Mouse (Mus musculus): ENCODE results near the gene Gm3187.
"Not testable (repeated sequence)": the region's sequence is repeated elsewhere in the genome, so short reads cannot be mapped to it uniquely, and the experiment has no call there.

Gene Gm3187

DNA sequence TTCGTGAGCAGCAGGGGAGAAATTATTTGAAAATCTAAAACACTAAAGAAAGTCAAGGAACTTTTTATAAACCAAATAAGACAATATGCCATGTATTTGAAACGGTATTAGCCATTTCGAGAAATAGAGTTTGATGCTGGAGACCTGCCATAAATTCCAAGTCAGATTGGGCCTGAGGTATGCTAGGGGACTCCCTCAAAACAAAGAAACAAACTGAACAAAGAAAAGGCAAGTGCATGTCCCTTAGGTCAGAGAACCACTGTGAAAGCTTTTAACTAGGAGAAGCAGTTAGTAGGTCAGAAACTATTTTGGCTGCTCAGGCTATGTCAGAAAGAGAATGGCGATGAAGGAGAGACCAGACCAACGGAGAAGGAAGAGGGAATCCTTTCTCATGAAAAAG, at the start of gene Gm3187:
TSS of gene Gm3187 (plus strand) at position 301 of the 400 bp plus-strand sequence.
- not testable (repeated sequence) for DNase-seq (ENCODE audit: low read depth)

DNA sequence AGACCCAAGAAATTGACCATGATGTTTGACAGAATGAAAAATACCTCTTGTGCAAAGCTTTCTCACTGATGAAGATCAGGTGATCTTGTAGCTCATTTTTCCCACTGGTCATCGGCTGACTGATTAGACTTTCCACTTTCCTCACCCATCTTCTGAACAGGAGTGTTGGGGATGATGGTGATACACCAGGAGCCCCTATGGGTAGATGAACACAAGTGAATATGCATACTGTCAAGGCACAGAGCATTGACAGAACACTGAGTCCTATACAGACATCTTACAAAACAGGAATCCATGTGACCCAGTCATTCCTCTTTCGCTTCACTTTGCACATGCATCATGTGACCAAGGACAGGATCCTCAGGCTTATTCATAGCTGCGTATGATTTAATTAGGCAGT, 28.6 kb upstream of the Gm3187 start, which contains the start of gene Gm3194:
TSS of gene Gm3194 (minus strand) at position 101 of the 400 bp plus-strand sequence.
- not testable (repeated sequence) for DNase-seq (ENCODE audit: low read depth)

DNA sequence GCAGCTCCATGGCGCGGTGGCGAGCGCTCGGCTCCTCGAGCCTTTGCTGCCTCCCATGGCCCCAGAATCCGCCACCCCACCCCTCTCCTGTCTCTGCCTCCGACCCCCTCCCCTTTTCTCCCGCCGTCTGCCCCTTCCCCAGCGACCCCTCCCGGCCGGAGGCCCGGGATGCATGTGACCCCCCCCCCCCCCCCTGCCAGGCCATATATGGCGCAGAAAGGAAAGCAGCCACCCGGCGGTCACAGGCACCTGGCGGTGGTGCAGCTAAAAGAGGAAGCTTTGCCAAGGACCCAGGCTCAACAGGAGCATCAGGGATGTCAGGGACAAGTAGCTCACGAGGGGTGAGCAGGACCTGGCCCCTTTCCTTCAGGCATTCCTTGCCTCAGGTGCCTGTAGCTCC, 23.5 kb upstream of the Gm3187 start:
- not testable (repeated sequence) for DNase-seq (ENCODE audit: low read depth)

DNA sequence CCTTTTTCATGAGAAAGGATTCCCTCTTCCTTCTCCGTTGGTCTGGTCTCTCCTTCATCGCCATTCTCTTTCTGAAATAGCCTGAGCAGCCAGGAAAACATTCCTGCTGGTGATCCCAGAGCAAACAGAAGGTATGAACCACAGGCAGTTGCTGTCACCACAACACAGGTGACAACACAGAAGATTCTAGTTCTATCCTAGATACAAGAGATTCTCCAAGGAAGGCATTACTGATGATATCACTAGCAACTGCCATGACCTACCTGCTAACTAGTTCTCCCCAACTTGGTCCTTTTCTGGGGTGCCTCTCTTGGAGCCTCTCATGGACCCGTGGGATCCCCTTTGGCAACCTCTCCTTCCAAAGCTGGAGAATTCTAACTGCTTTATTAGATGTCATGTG, 6.3 kb upstream of the Gm3187 start, which contains the start of gene Gm8246:
TSS of gene Gm8246 (minus strand) at position 101 of the 400 bp plus-strand sequence.
- not testable (repeated sequence) for DNase-seq (ENCODE audit: low read depth)

DNA sequence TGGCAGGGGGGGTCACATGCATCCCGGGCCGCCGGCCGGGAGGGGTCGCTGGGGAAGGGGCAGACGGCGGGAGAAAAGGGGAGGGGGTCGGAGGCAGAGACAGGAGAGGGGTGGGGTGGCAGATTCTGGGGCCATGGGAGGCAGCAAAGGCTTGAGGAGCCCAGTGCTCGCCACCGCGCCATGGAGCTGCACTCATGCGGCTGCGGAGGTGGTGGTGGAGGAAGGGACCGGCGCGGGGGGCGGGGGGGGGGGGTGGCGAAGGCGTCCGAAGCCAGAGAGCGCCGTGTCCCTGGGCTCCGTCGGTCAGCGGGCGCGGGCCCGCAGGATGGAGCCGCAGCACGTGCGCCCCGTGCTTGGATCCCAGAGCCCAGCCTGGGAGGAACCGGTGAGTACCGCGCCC, 17.4 kb downstream of the Gm3187 start, which contains the start of gene Gm3488:
TSS of gene Gm3488 (plus strand) at position 301 of the 400 bp plus-strand sequence.
- DNase-seq (ENCODE audit: low read depth), result not testable (repeated sequence)

DNA sequence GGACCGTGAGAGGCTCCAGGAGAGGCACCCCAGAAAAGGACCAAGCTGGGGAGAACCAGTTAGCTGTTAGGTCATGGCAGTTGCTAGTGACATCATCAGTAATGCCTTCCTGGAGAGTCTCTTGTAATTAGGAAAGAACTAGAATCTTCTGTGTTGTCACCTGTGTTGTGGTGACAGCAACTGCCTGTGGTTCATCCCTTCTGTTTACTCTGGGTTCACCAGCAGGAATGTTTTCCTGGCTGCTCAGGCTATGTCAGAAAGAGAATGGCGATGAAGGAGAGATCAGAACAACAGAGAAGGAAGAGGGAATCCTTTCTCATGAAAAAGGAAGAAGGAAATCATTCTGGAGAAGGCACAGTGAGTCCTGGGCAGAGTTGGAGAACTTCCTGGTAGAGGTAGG, 54.2 kb downstream of the Gm3187 start, which contains the start of gene Gm3532:
TSS of gene Gm3532 (plus strand) at position 301 of the 400 bp plus-strand sequence.
- not testable (repeated sequence) for DNase-seq (ENCODE audit: low read depth)

All from 416B (cell line).